Mouse (Mus musculus) B cell, adult 2 months (primary cell): Measurements from ENCODE around the gene Gm21760.
"Not testable (repeated sequence)": the region's sequence is repeated elsewhere in the genome, so short reads cannot be mapped to it uniquely, and the experiment has no call there.

ENCODE experiments used
- DNase-seq, 2 experiments: peaks; one replicate each; pipeline ENCODE4 v3.0.0; 2022

Gene Gm21760

GRCm38 (mm10) chrY:80133479-80133878 lies at the start of gene Gm21760:
Gm21760 (plus strand) TSS chrY:80133779.
- DNase-seq = not testable (repeated sequence)
